Mouse (Mus musculus) G1E (cell line): ENCODE measurements around the gene Katnb1. TPM values are rescaled to one million over a fixed set of nuclear protein-coding genes. Genes with fewer than 3 reads are reported as not detected.

Source experiments
- ATAC-seq: 2 replicates; pipeline ENCODE4 v1.8.0; 2016; ENCODE audit warnings: mild to moderate bottlenecking; ENCODE audit not compliant: insufficient number of reproducible peaks, poor library complexity, low FRiP score, severe bottlenecking; ENCODE audit errors: extremely low read depth
- DNase-seq: peaks from one replicate; pipeline ENCODE4 v3.0.0; 2012; ENCODE audit warnings: low spot score
- H3K27me3 ChIP-seq: 2 replicates; pipeline ENCODE4 v1.6.1; 2012; ENCODE audit warnings: mild to moderate bottlenecking, low read length, inconsistent platforms; ENCODE audit not compliant: insufficient read depth
- H3K36me3 ChIP-seq: replicated peaks from 2 replicates; pipeline ENCODE3; 2012; ENCODE audit warnings: mild to moderate bottlenecking, inconsistent platforms
- H3K4me1 ChIP-seq: 2 replicates; pipeline ENCODE4 v1.6.1; 2012; ENCODE audit warnings: low read depth, low read length, inconsistent platforms, mixed read lengths; ENCODE audit not compliant: insufficient read depth
- H3K4me3 ChIP-seq: 2 replicates; pipeline ENCODE4 v1.5.1; 2012; ENCODE audit warnings: low read depth, mild to moderate bottlenecking, inconsistent platforms, low read length, moderate library complexity, mixed read lengths
- H3K9me3 ChIP-seq: replicated peaks from 2 replicates; pipeline ENCODE4 v1.6.1; 2012; ENCODE audit warnings: inconsistent platforms
- CTCF ChIP-seq: IDR thresholded peaks from 2 replicates; pipeline ENCODE4 v1.5.1; 2012; ENCODE audit warnings: low read depth, low read length, inconsistent platforms, mixed read lengths
- GATA1 ChIP-seq: IDR thresholded peaks from 2 replicates; pipeline ENCODE4 v1.6.1; 2012; ENCODE audit warnings: borderline replicate concordance, low read length, inconsistent platforms, mixed read lengths
- GATA2 ChIP-seq: IDR thresholded peaks from 2 replicates; pipeline ENCODE4 v1.6.1; 2012; ENCODE audit warnings: low read depth, low read length, inconsistent platforms, borderline replicate concordance
- POLR2AphosphoS5 ChIP-seq: IDR thresholded peaks from 2 replicates; pipeline ENCODE4 v1.6.1; 2012; ENCODE audit warnings: low read depth, low read length, inconsistent platforms; ENCODE audit not compliant: insufficient replicate concordance
- TAL1 ChIP-seq: conservative IDR thresholded peaks from 2 replicates; pipeline ENCODE4 v1.6.1; 2012; ENCODE audit warnings: low read depth, low read length, inconsistent platforms, mixed read lengths
- polyA plus RNA-seq: library from polyadenylated mRNA; stranded (reverse); fragments of >175 nt; gene quantifications from 2 replicates; pipeline ENCODE4 v1.2.3, GENCODE M21; 2012
- total RNA-seq, 2 experiments: library from RNA; stranded (forward) in 1 of 2; stranded (reverse) in 1 of 2; fragments of 200-1000 nt in 1 of 2; fragments of >200 nt in 1 of 2; fragmentation: Nextera tagmentation in 1 of 2; gene quantifications; 2 replicates each; pipeline ENCODE4 v1.2.3; 2014 to 2017

Katnb1 gene
- total and polyA plus RNA-seq, 3 experiments: 4.3 to 40.0 (median 14.3) TPM

- ATAC-seq (peak; percentile 57), DNase-seq (peak; percentile 66)
- TF ChIP-seq CTCF: peak; percentile 81
- TF ChIP-seq POLR2AphosphoS5: no peak
- H3K36me3 ChIP-seq: peaks cover 56% of the 10 kb centered on the region
- peaks cover 9% of the 10 kb centered on the region; the same call in 1 of the 2 replicates for H3K27me3 ChIP-seq
- no peaks in the 10 kb centered on the region for H3K9me3 ChIP-seq
- H3K4me1 ChIP-seq: no peaks in the 10 kb centered on the region; the same call in 1 of the 2 replicates
- no peak overlapping the region for H3K4me3 ChIP-seq
Measured at GRCm38 (mm10) chr8:95099009-95099408, 18.0 kb downstream of the Katnb1 start.

GRCm38 (mm10) chr8:95101972-95102371 lies 21.0 kb downstream of the Katnb1 start:
- no peak for TF ChIP-seq POLR2AphosphoS5
- no peak for TF ChIP-seq GATA2
- no peak for TF ChIP-seq TAL1
- no peak for TF ChIP-seq CTCF
- Histone ChIP-seq H3K4me1 (no peaks in the 10 kb centered on the region), H3K4me3 (no peak overlapping the region), H3K27me3 (peaks cover 15% of the 10 kb centered on the region; the same call in 1 of the 2 replicates), H3K9me3 (no peaks in the 10 kb centered on the region), H3K36me3 (peaks cover 26% of the 10 kb centered on the region)
- no peak for ATAC-seq
- no peak for DNase-seq

- no peak overlapping the region for H3K4me3 ChIP-seq
- TF ChIP-seq GATA1: no peak
- TF ChIP-seq CTCF: no peak
- TF ChIP-seq GATA2: no peak
- TF ChIP-seq TAL1: no peak
- no peak for TF ChIP-seq POLR2AphosphoS5
- H3K9me3 ChIP-seq: no peaks in the 10 kb centered on the region
- H3K27me3 ChIP-seq: peaks cover 30% of the 10 kb centered on the region
- DNase-seq (no peak), ATAC-seq (no peak)
- no peaks in the 10 kb centered on the region for H3K4me1 ChIP-seq
- no peaks in the 10 kb centered on the region for H3K36me3 ChIP-seq
Measured at GRCm38 (mm10) chr8:95107306-95107705, 26.3 kb downstream of the Katnb1 start.

- TF ChIP-seq GATA1 (no peak), TAL1 (no peak), GATA2 (no peak), CTCF (no peak), POLR2AphosphoS5 (no peak)
- Histone ChIP-seq H3K36me3 (no peaks in the 10 kb centered on the region), H3K4me3 (no peak overlapping the region), H3K27me3 (peaks cover 21% of the 10 kb centered on the region), H3K4me1 (no peaks in the 10 kb centered on the region), H3K9me3 (no peaks in the 10 kb centered on the region)
- ATAC-seq (no peak), DNase-seq (no peak)
Measured at GRCm38 (mm10) chr8:95112594-95112993, 31.6 kb downstream of the Katnb1 start.

GRCm38 (mm10) chr8:95113108-95113507 lies 32.1 kb downstream of the Katnb1 start:
- H3K27me3 ChIP-seq: peaks cover 21% of the 10 kb centered on the region
- no peaks in the 10 kb centered on the region for H3K4me1 ChIP-seq
- no peak overlapping the region for H3K4me3 ChIP-seq
- no peaks in the 10 kb centered on the region for H3K9me3 ChIP-seq
- H3K36me3 ChIP-seq: no peaks in the 10 kb centered on the region
- no peak for ATAC-seq
- no peak for DNase-seq
- TF ChIP-seq GATA1 (no peak), TAL1 (no peak), GATA2 (no peak)

GRCm38 (mm10) chr8:95113750-95114149 lies 32.8 kb downstream of the Katnb1 start:
- TF ChIP-seq CTCF: no peak
- TF ChIP-seq GATA1: no peak
- no peak for TF ChIP-seq GATA2
- TF ChIP-seq POLR2AphosphoS5: no peak
- no peak for TF ChIP-seq TAL1
- DNase-seq: no peak
- no peak for ATAC-seq
- no peak overlapping the region for H3K4me3 ChIP-seq
- H3K27me3 ChIP-seq: peaks cover 20% of the 10 kb centered on the region
- H3K4me1 ChIP-seq: no peaks in the 10 kb centered on the region
- H3K36me3 ChIP-seq: no peaks in the 10 kb centered on the region
- no peaks in the 10 kb centered on the region for H3K9me3 ChIP-seq

GRCm38 (mm10) chr8:95123455-95123854 lies 42.5 kb downstream of the Katnb1 start:
- Histone ChIP-seq H3K36me3 (no peaks in the 10 kb centered on the region), H3K9me3 (no peaks in the 10 kb centered on the region), H3K4me1 (no peaks in the 10 kb centered on the region), H3K4me3 (no peak overlapping the region), H3K27me3 (peaks cover 11% of the 10 kb centered on the region; the same call in 1 of the 2 replicates)
- no peak for DNase-seq
- TF ChIP-seq CTCF: no peak
- no peak for TF ChIP-seq GATA2
- TF ChIP-seq TAL1: no peak
- no peak for TF ChIP-seq POLR2AphosphoS5
- TF ChIP-seq GATA1: no peak
- no peak for ATAC-seq
